Mouse (Mus musculus) naive thymus-derived CD4-positive, alpha-beta T cell, adult 5 months (primary cell): ENCODE measurements around the gene Gm2696. TPM values are rescaled to one million over a fixed set of nuclear protein-coding genes. Genes with fewer than 3 reads are reported as not detected.

Experiments
- polyA plus RNA-seq: library from polyadenylated mRNA; unstranded; fragments of 100-300 nt; shearing (Covaris generic); gene quantifications from one replicate; pipeline ENCODE4 v1.2.1, GENCODE M21; 2017

The Gm2696 gene
- not detected for polyA plus RNA-seq

GRCm38 (mm10) chr10:77814382-77814781, at the start of gene Gm2696:
Gene Gm2696 (plus strand): TSS chr10:77814682.

GRCm38 (mm10) chr10:77771225-77771624, 43.3 kb upstream of the Gm2696 start, which contains the start of gene Gm3238:
Gene Gm3238 (minus strand): TSS chr10:77771325.

GRCm38 (mm10) chr10:77776844-77777243, 37.6 kb upstream of the Gm2696 start, which contains the start of gene Gm7138:
Gene Gm7138 (minus strand): TSS chr10:77776944.

GRCm38 (mm10) chr10:77782442-77782841, 32.0 kb upstream of the Gm2696 start, which contains the start of gene Gm3250:
Gene Gm3250 (minus strand): TSS chr10:77782542.

GRCm38 (mm10) chr10:77787876-77788275, 26.6 kb upstream of the Gm2696 start, which contains the start of gene Gm7137:
Gene Gm7137 (minus strand): TSS chr10:77788200.

GRCm38 (mm10) chr10:77794976-77795375, 19.5 kb upstream of the Gm2696 start, which contains the start of gene Gm9639:
Gene Gm9639 (minus strand): TSS chr10:77795076.

GRCm38 (mm10) chr10:77798921-77799508, 15.5 kb upstream of the Gm2696 start, which contains the start of gene Gm19668:
Gene Gm19668 (minus strand): TSS chr10:77799133.

GRCm38 (mm10) chr10:77811743-77812142, 2.7 kb upstream of the Gm2696 start, which contains the start of gene Gm9507:
Gene Gm9507 (minus strand): TSS chr10:77811843.

GRCm38 (mm10) chr10:77826951-77827350, 12.5 kb downstream of the Gm2696 start, which contains the start of gene Krtap10-4:
Gene Krtap10-4 (minus strand): TSS chr10:77827095.

GRCm38 (mm10) chr10:77835647-77836046, 21.2 kb downstream of the Gm2696 start, which contains the start of gene Krtap10-10:
Gene Krtap10-10 (plus strand): TSS chr10:77835947.

GRCm38 (mm10) chr10:77846503-77846902, 32.0 kb downstream of the Gm2696 start, which contains the start of gene Gm36176:
Gene Gm36176 (plus strand): TSS chr10:77846803.

GRCm38 (mm10) chr10:77852559-77852958, 38.1 kb downstream of the Gm2696 start, which contains the start of gene Gm10318:
Gene Gm10318 (plus strand): TSS chr10:77852859.

GRCm38 (mm10) chr10:77861675-77862074, 47.2 kb downstream of the Gm2696 start, which contains the start of gene Gm3285:
Gene Gm3285 (plus strand): TSS chr10:77861975.

Other genes with a start within 250 kb of the Gm2696 start
- gene Pttg1ip, start 233.0 kb upstream of the Gm2696 start, polyA plus RNA-seq: 123 TPM
- gene Sumo3, start 208.6 kb upstream of the Gm2696 start, polyA plus RNA-seq: 113 TPM
- gene Gm49325, start 208.5 kb upstream of the Gm2696 start, polyA plus RNA-seq: not detected
- 55.7 TPM for gene Ube2g2, start 192.4 kb upstream of the Gm2696 start, polyA plus RNA-seq
- gene Tspear, start 128.1 kb upstream of the Gm2696 start, polyA plus RNA-seq: not detected
- not detected for gene Gm19402, start 123.9 kb upstream of the Gm2696 start, polyA plus RNA-seq
- gene Gm9508, start 117.4 kb upstream of the Gm2696 start, polyA plus RNA-seq: not detected
- gene Gm10272, start 108.1 kb upstream of the Gm2696 start, polyA plus RNA-seq: not detected
- gene Gm10024, start 103.2 kb upstream of the Gm2696 start, polyA plus RNA-seq: not detected
- not detected for gene Gm10142, start 98.9 kb upstream of the Gm2696 start, polyA plus RNA-seq
- not detected for gene Krtap12-1, start 94.1 kb upstream of the Gm2696 start, polyA plus RNA-seq
- gene Gm10100, start 88.2 kb upstream of the Gm2696 start, polyA plus RNA-seq: not detected
- gene Gm18596, start 72.0 kb upstream of the Gm2696 start, polyA plus RNA-seq: not detected
- gene Gm9736, start 63.3 kb upstream of the Gm2696 start, polyA plus RNA-seq: not detected
- gene Gm3233, start 55.0 kb upstream of the Gm2696 start, polyA plus RNA-seq: not detected
- not detected for gene Gm3238, start 43.4 kb upstream of the Gm2696 start, polyA plus RNA-seq
- not detected for gene Gm7138, start 37.7 kb upstream of the Gm2696 start, polyA plus RNA-seq
- gene Gm3250, start 32.1 kb upstream of the Gm2696 start, polyA plus RNA-seq: not detected
- gene Gm7137, start 26.5 kb upstream of the Gm2696 start, polyA plus RNA-seq: not detected
- gene Gm9639, start 19.6 kb upstream of the Gm2696 start, polyA plus RNA-seq: not detected
- not detected for gene Gm19668, start 15.5 kb upstream of the Gm2696 start, polyA plus RNA-seq
- gene Gm9507, start 2.8 kb upstream of the Gm2696 start, polyA plus RNA-seq: not detected
- gene Krtap10-4, start 12.4 kb downstream of the Gm2696 start, polyA plus RNA-seq: not detected
- not detected for gene Krtap10-10, start 21.3 kb downstream of the Gm2696 start, polyA plus RNA-seq
- gene Gm36176, start 32.1 kb downstream of the Gm2696 start, polyA plus RNA-seq: not detected
- gene Gm10318, start 38.2 kb downstream of the Gm2696 start, polyA plus RNA-seq: not detected
- gene Gm3285, start 47.3 kb downstream of the Gm2696 start, polyA plus RNA-seq: not detected
- 0.11 TPM for gene Lrrc3, start 87.9 kb downstream of the Gm2696 start, polyA plus RNA-seq
- gene Trpm2, start 155.9 kb downstream of the Gm2696 start, polyA plus RNA-seq: not detected
- 7.4 TPM for gene 1810043G02Rik, start 163.8 kb downstream of the Gm2696 start, polyA plus RNA-seq
- gene Pfkl, start 195.4 kb downstream of the Gm2696 start, polyA plus RNA-seq: 128 TPM
- not detected for gene Dnmt3l, start 227.3 kb downstream of the Gm2696 start, polyA plus RNA-seq
- gene Aire, start 228.9 kb downstream of the Gm2696 start, polyA plus RNA-seq: 0.22 TPM